Mouse (Mus musculus): ENCODE results near the gene Hist1h2bh.
"Not testable (repeated sequence)": the region's sequence is repeated elsewhere in the genome, so short reads cannot be mapped to it uniquely, and the experiment has no call there.

Hist1h2bh gene

DNA sequence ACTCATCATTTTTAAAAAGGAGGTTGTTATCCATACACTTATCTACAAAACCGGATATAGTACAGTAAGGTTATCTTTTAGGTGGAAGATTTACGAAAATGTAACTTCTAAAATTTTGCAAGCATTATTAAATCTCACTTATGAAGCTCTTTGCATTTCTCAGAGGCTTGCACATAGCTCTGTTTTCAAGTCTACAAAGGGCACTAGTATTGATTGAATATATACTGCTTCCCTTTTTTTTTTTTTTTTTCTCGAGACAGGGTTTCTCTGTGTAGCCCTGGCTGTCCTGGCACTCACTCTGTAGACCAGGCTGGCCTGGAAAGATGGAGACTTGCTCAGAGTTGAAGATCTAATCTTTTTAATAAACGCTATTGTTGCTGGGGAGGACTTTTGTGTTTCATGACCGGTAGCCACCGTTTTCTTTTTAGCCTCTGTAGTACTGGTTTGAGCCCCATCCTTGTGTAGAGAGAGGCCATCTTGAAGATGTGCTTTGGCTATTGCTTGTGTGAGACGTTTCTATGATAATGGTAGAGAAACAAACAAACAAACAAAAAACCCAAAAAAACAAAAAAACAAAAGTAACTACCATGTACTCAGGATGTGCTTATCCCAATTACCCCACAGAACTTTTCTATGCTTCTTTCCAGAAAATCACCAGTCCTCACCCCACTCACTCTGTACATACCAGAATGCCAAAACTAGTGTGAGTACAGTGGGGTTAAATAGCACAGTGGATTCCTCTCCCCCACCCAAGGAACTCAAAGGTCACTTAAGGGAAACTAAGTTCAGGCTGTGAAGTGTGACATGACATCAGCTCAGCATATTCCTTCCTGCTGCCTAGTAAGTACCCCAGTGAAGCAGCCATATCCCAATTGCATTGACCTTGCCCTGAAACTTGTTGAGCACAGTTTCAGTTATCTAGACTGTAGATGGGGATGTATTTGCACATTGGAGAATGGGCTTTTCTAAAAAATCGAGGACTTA, 9.0 kb upstream of the Hist1h2bh start:
- no peak for DNase-seq (ENCODE audit: low spot score)

DNA sequence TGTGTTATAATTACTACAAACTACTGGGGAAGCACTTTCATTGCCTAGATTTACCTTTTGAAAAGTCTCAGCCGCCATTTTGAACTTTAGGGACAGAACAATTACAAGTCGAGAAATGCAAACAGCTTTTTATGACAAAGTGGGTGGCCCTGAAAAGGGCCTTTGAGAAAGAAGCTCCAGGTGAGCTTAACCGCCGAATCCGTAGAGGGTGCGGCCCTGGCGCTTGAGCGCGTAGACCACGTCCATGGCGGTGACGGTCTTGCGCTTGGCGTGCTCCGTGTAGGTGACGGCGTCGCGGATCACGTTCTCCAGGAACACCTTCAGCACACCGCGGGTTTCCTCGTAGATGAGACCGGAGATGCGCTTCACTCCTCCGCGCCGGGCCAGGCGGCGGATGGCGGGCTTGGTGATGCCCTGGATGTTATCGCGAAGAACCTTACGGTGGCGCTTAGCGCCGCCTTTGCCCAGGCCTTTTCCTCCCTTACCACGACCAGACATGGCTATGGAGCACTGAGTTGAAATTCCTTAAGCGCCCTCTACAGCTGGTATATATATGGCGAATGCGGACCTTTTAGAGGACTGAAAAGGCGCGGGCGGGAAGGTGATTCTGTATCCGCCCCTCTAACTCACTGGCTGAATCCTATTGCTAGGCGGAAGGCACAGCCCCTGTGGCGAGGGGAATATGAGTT, 8.1 kb upstream of the Hist1h2bh start, which contains the start of gene Hist1h4f:
Gene Hist1h4f, minus strand, starts transcription at position 503 of the 689 bp plus-strand sequence.
- peak; percentile 71 for DNase-seq (ENCODE audit: low spot score)

- no peak for DNase-seq (ENCODE audit: low spot score)
Observed at GRCm38 (mm10) chr13:23550761-23551145, 7.6 kb upstream of the Hist1h2bh start.

GRCm38 (mm10) chr13:23546694-23547093, 3.5 kb upstream of the Hist1h2bh start:
- DNase-seq (ENCODE audit: low spot score): no peak

- not testable (repeated sequence) for DNase-seq (ENCODE audit: low spot score)
Observed at GRCm38 (mm10) chr13:23544787-23545120, 1.6 kb upstream of the Hist1h2bh start.

DNA sequence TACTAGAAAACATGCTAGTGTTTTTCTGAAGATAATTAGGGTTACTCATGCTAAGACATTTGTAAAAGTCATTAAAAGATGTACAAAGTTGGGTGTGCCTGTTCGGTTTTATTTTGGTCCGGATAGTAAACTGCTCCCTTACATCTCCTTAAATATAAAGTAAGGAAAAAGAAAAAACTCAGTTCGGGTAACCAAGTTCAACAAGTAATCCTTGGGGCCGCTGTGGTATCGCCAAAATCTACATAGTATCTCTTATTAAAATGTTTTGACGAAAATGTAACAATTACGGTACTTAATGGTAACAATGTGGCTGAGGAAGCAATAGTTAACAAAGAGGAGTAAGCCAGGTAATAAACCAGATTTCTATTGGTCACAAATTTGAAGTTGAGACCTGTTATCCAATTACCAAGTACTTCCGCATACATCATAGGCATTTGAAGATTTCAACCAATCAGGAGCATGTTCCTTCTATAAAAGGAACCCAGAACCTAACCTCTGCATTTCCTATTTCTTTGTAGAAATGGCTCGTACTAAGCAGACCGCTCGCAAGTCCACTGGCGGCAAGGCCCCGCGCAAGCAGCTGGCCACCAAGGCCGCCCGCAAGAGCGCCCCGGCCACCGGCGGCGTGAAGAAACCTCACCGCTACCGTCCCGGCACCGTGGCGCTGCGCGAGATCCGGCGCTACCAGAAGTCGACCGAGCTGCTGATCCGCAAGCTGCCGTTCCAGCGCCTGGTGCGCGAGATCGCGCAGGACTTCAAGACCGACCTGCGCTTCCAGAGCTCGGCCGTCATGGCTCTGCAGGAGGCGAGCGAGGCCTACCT, 984 bp upstream of the Hist1h2bh start, which contains the start of gene Hist1h3f:
Gene Hist1h3f, plus strand, starts transcription at position 88 of the 822 bp plus-strand sequence.
- peak; percentile 48 for DNase-seq (ENCODE audit: low spot score)

- not testable (repeated sequence) for DNase-seq (ENCODE audit: low spot score)
Observed at GRCm38 (mm10) chr13:23542225-23542980, 789 bp downstream of the Hist1h2bh start.

GRCm38 (mm10) chr13:23541497-23541896, 1.7 kb downstream of the Hist1h2bh start:
- DNase-seq (ENCODE audit: low spot score): no peak

DNA sequence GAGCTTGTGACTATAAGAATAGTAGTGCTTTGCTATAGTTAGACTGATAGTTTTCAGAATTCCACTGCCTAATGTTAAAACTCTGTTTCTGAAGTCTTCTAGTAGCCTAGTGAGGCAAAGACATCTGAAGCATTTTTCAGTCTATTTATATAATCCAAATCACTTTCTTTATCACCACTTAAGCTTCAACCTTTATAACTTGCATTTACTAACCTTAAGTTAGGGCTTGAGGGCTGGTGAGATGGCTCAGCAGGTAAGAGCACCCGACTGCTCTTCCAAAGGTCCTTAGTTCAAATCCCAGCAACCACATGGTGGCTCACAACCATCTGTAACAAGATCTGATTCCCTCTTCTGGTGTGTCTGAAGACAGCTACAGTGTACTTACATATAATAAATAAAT, 3.4 kb downstream of the Hist1h2bh start:
- not testable (repeated sequence) for DNase-seq (ENCODE audit: low spot score)

DNA sequence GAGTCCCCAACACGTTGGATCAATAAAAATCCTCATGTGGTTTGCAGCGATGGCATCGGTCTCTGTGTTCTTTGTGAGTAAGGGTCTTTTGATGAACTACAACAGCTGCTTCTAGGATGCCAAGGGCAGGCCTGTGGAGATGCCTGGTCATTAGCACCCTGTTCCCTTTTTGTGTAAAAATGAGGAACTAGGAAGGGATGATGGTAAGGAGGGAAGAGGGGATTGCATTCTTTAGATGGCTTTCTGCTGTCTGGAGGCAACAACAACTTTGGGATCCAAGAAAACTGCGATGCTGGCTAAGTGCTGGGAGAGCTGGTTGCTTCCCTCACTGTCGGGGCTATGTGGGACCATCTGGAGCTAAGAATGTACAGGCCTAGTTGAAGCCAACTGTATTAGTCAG, 4.9 kb downstream of the Hist1h2bh start:
- DNase-seq (ENCODE audit: low spot score): no peak

DNA sequence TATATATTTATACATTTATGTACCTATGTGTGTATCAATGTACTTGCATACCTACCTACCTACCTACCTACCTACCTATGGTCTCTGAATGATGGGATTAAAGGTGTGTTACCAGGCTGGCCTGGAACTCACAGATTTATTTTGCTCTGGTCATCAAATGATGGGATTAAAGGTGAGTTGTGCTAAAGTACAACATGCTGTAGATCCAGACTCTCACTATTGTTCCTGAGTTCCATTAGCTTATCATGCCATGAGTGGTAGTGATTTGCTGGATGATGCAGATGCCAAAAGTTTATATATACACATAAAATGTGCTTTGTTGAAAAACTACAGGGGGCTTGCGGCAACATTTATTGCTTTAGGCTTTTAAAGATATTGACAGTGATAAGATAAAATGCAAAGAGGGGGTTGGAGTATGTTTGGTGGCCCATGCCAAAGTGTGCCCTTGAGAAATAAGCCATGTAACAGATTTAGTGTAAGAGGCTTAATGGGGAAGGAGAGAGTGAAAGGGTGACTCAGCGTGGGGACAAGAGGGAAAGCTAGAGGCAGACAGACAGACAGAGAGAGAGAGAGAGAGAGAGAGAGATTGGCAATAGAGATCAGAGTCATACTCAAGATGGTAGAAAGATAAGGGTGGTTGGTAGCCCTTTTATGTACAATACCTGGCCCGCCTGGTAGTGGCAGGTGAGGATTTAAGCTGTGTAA, 6.0 kb downstream of the Hist1h2bh start:
- DNase-seq (ENCODE audit: low spot score): no peak

- no peak for DNase-seq (ENCODE audit: low spot score)
Observed at GRCm38 (mm10) chr13:23536076-23536822, 6.9 kb downstream of the Hist1h2bh start.

GRCm38 (mm10) chr13:23535137-23536075, 7.8 kb downstream of the Hist1h2bh start, which contains the start of gene Hist1h3g:
TSS of gene Hist1h3g (plus strand) at chr13:23535422.
- DNase-seq (ENCODE audit: low spot score): peak; percentile 61

GRCm38 (mm10) chr13:23534368-23535131, 8.6 kb downstream of the Hist1h2bh start:
- no peak for DNase-seq (ENCODE audit: low spot score)

GRCm38 (mm10) chr13:23533560-23534367, 9.4 kb downstream of the Hist1h2bh start, which contains the start of gene Hist1h2af:
TSS of gene Hist1h2af (plus strand) at chr13:23533906.
- DNase-seq (ENCODE audit: low spot score): peak; percentile 40

DNA sequence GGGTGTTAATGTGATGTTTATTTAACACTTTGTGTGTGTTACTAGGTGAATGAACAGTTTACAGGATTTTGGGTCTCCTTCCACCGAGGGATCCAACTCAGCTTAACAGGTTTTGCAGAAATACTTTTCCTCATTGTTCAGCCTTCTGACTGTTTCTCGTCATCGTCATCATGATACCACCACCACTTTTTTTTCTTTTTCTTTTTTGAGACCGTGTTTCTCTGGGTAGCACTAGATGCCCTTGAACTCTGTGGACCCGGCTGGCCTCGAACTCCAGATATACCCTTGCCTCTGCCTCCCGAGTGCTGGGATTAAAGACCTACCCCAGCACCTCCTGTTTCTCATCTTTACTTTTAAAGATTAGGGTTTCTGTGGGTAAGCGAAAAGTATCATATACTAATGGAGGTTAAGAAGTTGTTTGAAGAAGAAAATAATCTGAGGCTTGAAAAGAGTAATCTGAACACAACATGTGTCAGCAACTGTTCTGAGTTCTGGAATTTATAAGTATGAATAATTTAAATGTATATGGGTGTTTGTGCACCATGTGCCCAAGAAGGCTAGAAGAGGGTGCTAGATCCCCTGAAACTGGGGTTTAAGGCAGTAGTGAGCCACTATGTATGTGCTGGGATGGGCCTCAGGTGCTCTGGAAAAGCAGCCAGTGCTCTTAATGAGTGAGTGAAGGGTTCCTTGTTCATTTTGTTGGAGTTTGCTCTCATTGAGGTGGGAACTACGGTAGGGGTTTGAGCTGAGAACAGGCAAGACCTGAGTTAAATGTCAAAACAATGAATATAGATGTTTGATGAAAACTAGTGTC, 10.7 kb downstream of the Hist1h2bh start:
- DNase-seq (ENCODE audit: low spot score): no peak
